Mouse (Mus musculus) forebrain, embryonic 11.5 days (tissue): ENCODE measurements around the gene Cdk6. TPM values are rescaled to one million over a fixed set of nuclear protein-coding genes. Genes with fewer than 3 reads are reported as not detected.
"Not testable (repeated sequence)": the region's sequence is repeated elsewhere in the genome, so short reads cannot be mapped to it uniquely, and the experiment has no call there.

Experiments
- ATAC-seq: fragments of 200-750 bp; cut with Nextera tagmentation; replicated peaks from 2 replicates; pipeline ENCODE4 v1.8.0; 2017; ENCODE audit warnings: moderate TSS enrichment; ENCODE audit not compliant: low FRiP score
- DNase-seq: peaks from one replicate; pipeline ENCODE4 v3.0.0-alpha.2; 2017; ENCODE audit warnings: low spot score
- H3K27ac ChIP-seq: fragments of 300-500 bp; sonication (generic); 2 replicates; pipeline ENCODE4 v1.5.1; 2014; ENCODE audit warnings: low read depth, low read length
- H3K27me3 ChIP-seq: fragments of 300-500 bp; sonication (generic); 2 replicates; pipeline ENCODE4 v1.6.1; 2014; ENCODE audit warnings: mild to moderate bottlenecking, low read length, mixed read lengths; ENCODE audit not compliant: control insufficient read depth, insufficient read depth
- H3K36me3 ChIP-seq: fragments of 300-500 bp; sonication (generic); 2 replicates; pipeline ENCODE4 v1.6.1; 2014; ENCODE audit warnings: mild to moderate bottlenecking, low read length, moderate library complexity, mixed read lengths; ENCODE audit not compliant: control insufficient read depth, insufficient read depth
- H3K4me1 ChIP-seq: fragments of 300-500 bp; sonication (generic); replicated peaks from 2 replicates; pipeline ENCODE4 v1.6.1; 2014; ENCODE audit warnings: low read length, mixed read lengths; ENCODE audit not compliant: control insufficient read depth, insufficient read depth
- H3K4me2 ChIP-seq: fragments of 300-500 bp; sonication (generic); 2 replicates; pipeline ENCODE4 v1.6.1; 2014; ENCODE audit warnings: low read depth, mild to moderate bottlenecking, low read length, moderate library complexity, mixed read lengths; ENCODE audit not compliant: severe bottlenecking
- H3K4me3 ChIP-seq: fragments of 300-500 bp; sonication (generic); 2 replicates; pipeline ENCODE4 v1.5.1; 2014; ENCODE audit warnings: low read depth, low read length
- H3K9ac ChIP-seq: fragments of 300-500 bp; sonication (generic); 2 replicates; pipeline ENCODE4 v1.6.1; 2014; ENCODE audit warnings: low read length
- H3K9me3 ChIP-seq: fragments of 300-500 bp; sonication (generic); 2 replicates; pipeline ENCODE4 v1.6.1; 2016; ENCODE audit warnings: low read length, mixed read lengths; ENCODE audit not compliant: control insufficient read depth
- WGBS: fragments of 180-500 bp; shearing (Covaris S2); extraction: QIAGEN DNeasy Blood & Tissue Kit; methylation state at CpG from one replicate; pipeline ENCODE4 v1.1.7; 2014; 5-methylcytosine and 5-hydroxymethylcytosine counted together
- polyA plus RNA-seq: library from polyadenylated mRNA; unstranded; fragments of >200 nt; fragmentation: Nextera tagmentation; extraction: Ambion mirVana; gene quantifications from 2 replicates; pipeline ENCODE4 v1.2.1, GENCODE M21; 2014

The Cdk6 gene
- polyA plus RNA-seq, 1 experiment from 2014 or later = 21.3 TPM

DNA sequence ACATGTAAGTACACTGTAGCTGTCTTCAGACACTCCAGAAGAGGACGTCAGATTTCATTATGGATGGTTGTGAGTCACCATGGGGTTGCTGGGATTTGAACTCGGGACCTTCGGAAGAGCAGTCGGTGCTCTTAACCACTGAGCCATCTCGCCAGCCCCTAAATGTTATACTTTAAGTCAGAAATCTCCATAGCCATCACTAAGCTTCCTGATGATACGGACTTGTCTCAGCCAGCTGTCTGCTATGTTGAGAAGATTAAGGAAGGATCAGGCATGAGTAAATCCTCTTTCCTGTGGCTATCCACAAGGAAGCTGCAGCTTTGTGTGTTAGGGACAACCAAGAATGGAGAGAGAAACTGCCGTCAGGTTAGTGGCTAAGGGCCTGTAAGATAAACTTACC lies 30.1 kb upstream of the Cdk6 start:
- not testable (repeated sequence) for DNase-seq, H3K9ac ChIP-seq, H3K27ac ChIP-seq, H3K9me3 ChIP-seq, H3K4me1 ChIP-seq, ATAC-seq, H3K36me3 ChIP-seq, H3K4me2 ChIP-seq, H3K4me3 ChIP-seq, H3K27me3 ChIP-seq
- 79% methylated on average over 7 of the region's 7 CpGs for WGBS

GRCm38 (mm10) chr5:3317724-3318123 lies 23.6 kb upstream of the Cdk6 start:
- H3K9ac ChIP-seq, H3K36me3 ChIP-seq, H3K27me3 ChIP-seq, H3K9me3 ChIP-seq, H3K27ac ChIP-seq, DNase-seq, H3K4me3 ChIP-seq, H3K4me2 ChIP-seq, H3K4me1 ChIP-seq, ATAC-seq: not testable (repeated sequence)
- WGBS = 85% methylated on average over 5 of the region's 5 CpGs

DNA sequence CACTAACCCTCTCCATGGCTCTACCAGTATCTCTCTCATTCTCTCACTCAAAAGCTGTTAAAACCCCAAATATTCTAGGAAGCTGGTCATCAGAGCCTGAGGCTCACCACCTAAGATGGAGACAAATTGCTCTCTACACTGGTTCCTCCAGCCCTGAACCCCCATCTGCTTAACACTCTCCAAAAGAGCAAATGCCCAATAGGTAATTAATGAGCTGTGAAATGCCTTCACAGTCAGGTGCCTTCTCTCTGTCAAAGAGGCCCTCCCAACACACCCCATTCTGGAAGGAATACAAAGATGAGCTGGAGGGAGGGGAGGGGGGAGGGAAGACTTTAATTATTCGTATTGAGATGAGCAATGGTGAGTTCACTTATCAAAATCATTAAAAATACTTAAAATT lies 21.1 kb upstream of the Cdk6 start:
- Histone ChIP-seq H3K36me3 (no peaks in the 10 kb centered on the region), H3K4me2 (no peak overlapping the region), H3K9me3 (no peaks in the 10 kb centered on the region), H3K4me1 (no peaks in the 10 kb centered on the region), H3K27me3 (no peaks in the 10 kb centered on the region; the same call in 1 of the 2 replicates), H3K4me3 (no peak overlapping the region), H3K9ac (no peak overlapping the region), H3K27ac (no peak overlapping the region)
- no peak for DNase-seq
- 30% methylated on average over 1 of the region's 1 CpGs for WGBS
- ATAC-seq = no peak

- no peaks in the 10 kb centered on the region; the same call in 1 of the 2 replicates for H3K27me3 ChIP-seq
- no peaks in the 10 kb centered on the region for H3K36me3 ChIP-seq
- WGBS = 92% methylated on average over 6 of the region's 6 CpGs
- no peak overlapping the region for H3K27ac ChIP-seq
- no peak overlapping the region for H3K4me3 ChIP-seq
- ATAC-seq (no peak), DNase-seq (no peak)
- H3K4me1 ChIP-seq = no peaks in the 10 kb centered on the region
- H3K9me3 ChIP-seq = no peaks in the 10 kb centered on the region
- no peak overlapping the region for H3K9ac ChIP-seq
- no peak overlapping the region for H3K4me2 ChIP-seq
Measured at GRCm38 (mm10) chr5:3322052-3322451, 19.2 kb upstream of the Cdk6 start.

DNA sequence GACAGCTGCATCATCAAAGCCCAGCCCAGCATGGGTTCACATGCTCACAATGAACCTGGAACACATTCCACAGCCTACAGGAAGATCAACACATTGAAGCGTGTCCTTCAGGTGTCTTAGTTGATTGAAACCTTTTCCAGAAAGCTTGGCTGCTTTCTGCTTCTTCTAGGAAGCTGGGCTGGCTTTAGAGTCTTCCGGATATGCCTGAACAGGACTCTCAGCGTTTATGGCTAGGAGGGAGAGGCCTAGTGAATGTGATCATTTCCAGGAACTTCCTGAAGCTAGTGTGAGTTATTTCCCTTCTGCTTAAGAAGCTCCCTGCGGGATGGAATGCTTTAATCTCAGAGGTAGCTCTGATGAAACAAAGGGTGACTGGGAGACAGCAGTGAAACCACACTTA lies 17.2 kb upstream of the Cdk6 start:
- no peak for DNase-seq
- no peaks in the 10 kb centered on the region for H3K36me3 ChIP-seq
- no peak overlapping the region for H3K9ac ChIP-seq
- 68% methylated on average over 4 of the region's 4 CpGs for WGBS
- no peak for ATAC-seq
- H3K4me3 ChIP-seq = no peak overlapping the region
- no peaks in the 10 kb centered on the region for H3K4me1 ChIP-seq
- no peak overlapping the region for H3K4me2 ChIP-seq
- no peak overlapping the region for H3K27ac ChIP-seq
- H3K9me3 ChIP-seq = no peaks in the 10 kb centered on the region
- no peaks in the 10 kb centered on the region; the same call in 1 of the 2 replicates for H3K27me3 ChIP-seq

GRCm38 (mm10) chr5:3329361-3329760 lies 11.9 kb upstream of the Cdk6 start:
- H3K4me3 ChIP-seq = no peak overlapping the region
- DNase-seq (no peak), ATAC-seq (no peak)
- no peaks in the 10 kb centered on the region for H3K36me3 ChIP-seq
- no peaks in the 10 kb centered on the region for H3K9me3 ChIP-seq
- 73% methylated on average over 1 of the region's 1 CpGs for WGBS
- no peak overlapping the region for H3K27ac ChIP-seq
- no peaks in the 10 kb centered on the region for H3K27me3 ChIP-seq
- H3K4me2 ChIP-seq = no peak overlapping the region
- no peak overlapping the region for H3K9ac ChIP-seq
- no peaks in the 10 kb centered on the region for H3K4me1 ChIP-seq

GRCm38 (mm10) chr5:3330932-3331331 lies 10.4 kb upstream of the Cdk6 start:
- ATAC-seq (no peak), DNase-seq (no peak)
- Histone ChIP-seq H3K4me2 (no peak overlapping the region), H3K36me3 (no peaks in the 10 kb centered on the region), H3K9me3 (no peaks in the 10 kb centered on the region), H3K4me3 (no peak overlapping the region), H3K27me3 (no peaks in the 10 kb centered on the region), H3K27ac (no peak overlapping the region), H3K4me1 (no peaks in the 10 kb centered on the region), H3K9ac (no peak overlapping the region)
- 85% methylated on average over 3 of the region's 3 CpGs for WGBS

DNA sequence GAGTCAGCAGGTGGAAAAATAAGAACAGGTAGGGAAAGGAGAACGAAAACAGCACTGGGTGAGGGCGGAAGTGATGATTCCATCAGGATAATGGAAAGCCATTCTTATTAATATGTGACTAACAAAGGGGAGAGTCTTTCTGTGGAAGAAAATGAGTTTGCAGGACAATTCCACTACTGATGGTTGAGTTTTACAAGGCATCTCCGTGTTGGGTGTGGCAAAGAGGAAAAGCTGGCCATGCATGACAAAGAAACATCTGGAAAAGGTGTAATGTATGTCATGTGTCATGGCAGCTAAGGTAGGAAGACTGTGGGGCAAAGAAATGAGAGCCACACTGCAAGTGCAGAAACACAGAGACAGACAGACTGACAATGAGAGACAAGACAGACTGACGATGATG lies 8.3 kb upstream of the Cdk6 start:
- not testable (repeated sequence) for H3K4me3 ChIP-seq, H3K9me3 ChIP-seq, H3K27ac ChIP-seq, H3K9ac ChIP-seq, H3K27me3 ChIP-seq, H3K4me1 ChIP-seq, H3K36me3 ChIP-seq, DNase-seq, H3K4me2 ChIP-seq, ATAC-seq
- 89% methylated on average over 4 of the region's 4 CpGs for WGBS

DNA sequence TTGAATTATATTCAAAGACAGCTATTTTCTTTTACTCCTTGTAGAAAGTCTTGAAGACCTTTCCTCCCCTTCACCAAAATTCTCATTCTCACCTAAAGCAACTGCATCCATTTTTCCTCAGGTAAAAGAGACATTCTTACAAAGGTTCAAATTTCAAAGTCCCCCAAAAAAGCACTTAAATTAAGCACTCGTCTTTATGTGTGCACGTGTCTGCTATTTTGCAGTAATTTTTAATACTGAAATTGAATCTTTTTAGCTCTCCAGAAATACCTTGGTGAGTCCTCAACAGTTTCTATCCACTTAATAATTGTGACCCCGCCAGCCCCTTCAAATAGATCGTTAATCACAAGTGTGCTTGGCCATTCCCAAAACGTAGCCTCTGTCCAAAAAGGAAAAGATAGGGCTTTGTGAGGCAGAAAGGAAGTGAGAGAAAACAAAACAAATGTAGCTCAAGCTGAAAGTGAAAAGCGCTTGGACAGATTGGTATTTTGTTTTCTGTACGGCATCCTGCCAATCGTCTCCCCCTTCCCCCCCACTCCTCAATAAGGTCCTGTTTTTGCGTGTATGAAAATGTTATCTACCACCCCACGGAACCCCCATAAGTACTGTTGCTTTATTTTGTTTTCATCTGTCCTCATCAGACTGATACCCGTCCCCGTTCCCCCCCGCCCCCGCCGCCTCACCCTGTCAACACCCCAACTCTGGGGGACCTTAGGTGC lies 786 bp upstream of the Cdk6 start:
- Histone ChIP-seq H3K9ac (peak overlapping the region; percentile 63), H3K4me3 (peak overlapping the region; percentile 52), H3K4me2 (peak overlapping the region; percentile 57)
- H3K36me3 ChIP-seq, DNase-seq, H3K27ac ChIP-seq, H3K4me1 ChIP-seq, H3K27me3 ChIP-seq, ATAC-seq, H3K9me3 ChIP-seq: not testable (repeated sequence)
- 2% methylated on average over 15 of the region's 15 CpGs for WGBS
